Mouse (Mus musculus): ENCODE results near the gene Hs3st3b1. TPM values are rescaled to one million over a fixed set of nuclear protein-coding genes. Genes with fewer than 3 reads are reported as not detected.

Hs3st3b1 gene
- polyA plus RNA-seq, 1 experiment from 2014 or later, result 14.5 TPM

DNA sequence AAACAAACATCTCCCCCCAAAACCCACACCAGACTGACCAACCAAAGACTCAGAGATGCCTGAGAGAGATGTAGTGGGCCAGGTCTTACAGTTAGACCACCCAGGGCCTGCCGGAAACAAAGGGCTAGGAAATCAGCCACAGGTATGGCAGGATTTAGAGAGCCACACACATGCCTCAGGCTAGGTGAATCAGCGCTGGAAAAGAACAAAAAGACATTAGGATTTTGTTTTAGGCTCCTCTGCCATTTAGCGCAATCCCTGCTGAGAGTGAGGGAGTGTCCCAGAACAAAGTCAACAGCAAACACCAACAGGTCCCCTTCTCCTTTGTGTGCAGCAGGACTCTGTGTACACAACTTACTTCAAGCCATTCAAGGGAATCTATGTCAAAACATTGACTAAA lies 14.6 kb upstream of the Hs3st3b1 start:
- H3K9ac ChIP-seq (ENCODE audit: low read depth, low read length), result no peak overlapping the region
- ATAC-seq (ENCODE audit: low read depth), result no peak
- H3K27ac ChIP-seq (ENCODE audit: low read length), result no peak overlapping the region
- H3K4me3 ChIP-seq (ENCODE audit: low read depth, low read length), result no peak overlapping the region
- no peaks in the 10 kb centered on the region for H3K36me3 ChIP-seq (ENCODE audit: control insufficient read depth, insufficient read depth)
- H3K27me3 ChIP-seq (ENCODE audit: control insufficient read depth, insufficient read depth, low read depth, low read length), result no peaks in the 10 kb centered on the region
- H3K9me3 ChIP-seq (replicated peaks; ENCODE audit: control insufficient read depth, low read length), result no peaks in the 10 kb centered on the region
- WGBS (ENCODE audit: insufficient replicate concordance), result 52% methylated on average over 3 of the region's 3 CpGs
- no peak overlapping the region for H3K4me2 ChIP-seq (ENCODE audit: low read depth, low read length)
- no peaks in the 10 kb centered on the region for H3K4me1 ChIP-seq (ENCODE audit: control insufficient read depth, low read depth, low read length)

DNA sequence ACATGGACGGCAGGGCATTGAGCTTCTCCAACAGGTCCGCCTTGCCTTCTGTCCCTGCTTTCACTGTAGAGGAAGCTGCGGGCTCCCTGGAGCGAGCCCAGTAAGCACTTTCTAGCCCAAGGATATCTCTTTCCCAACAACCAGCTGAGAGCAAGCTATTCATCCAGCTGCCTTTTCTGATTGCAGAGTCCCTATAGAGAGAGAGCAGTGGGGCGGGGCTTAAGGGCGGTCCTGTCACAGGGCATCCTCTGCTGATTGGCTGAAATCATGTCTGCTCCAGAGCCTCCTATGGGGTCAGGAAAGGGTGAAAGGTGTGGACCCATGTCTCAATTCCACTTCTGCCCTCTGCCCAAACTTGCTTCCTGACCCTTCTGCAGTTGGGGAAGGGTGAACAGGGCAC lies 4.8 kb upstream of the Hs3st3b1 start:
- no peak overlapping the region for H3K27ac ChIP-seq (ENCODE audit: low read length)
- no peak overlapping the region for H3K4me2 ChIP-seq (ENCODE audit: low read depth, low read length)
- H3K9ac ChIP-seq (ENCODE audit: low read depth, low read length), result no peak overlapping the region
- 60% methylated on average over 6 of the region's 6 CpGs for WGBS (ENCODE audit: insufficient replicate concordance)
- ATAC-seq (ENCODE audit: low read depth), result no peak
- H3K9me3 ChIP-seq (replicated peaks; ENCODE audit: control insufficient read depth, low read length), result no peaks in the 10 kb centered on the region
- H3K27me3 ChIP-seq (ENCODE audit: control insufficient read depth, insufficient read depth, low read depth, low read length), result peaks cover 44% of the 10 kb centered on the region
- H3K36me3 ChIP-seq (ENCODE audit: control insufficient read depth, insufficient read depth), result no peaks in the 10 kb centered on the region
- H3K4me3 ChIP-seq (ENCODE audit: low read depth, low read length), result no peak overlapping the region
- H3K4me1 ChIP-seq (ENCODE audit: control insufficient read depth, low read depth, low read length), result peaks cover 10% of the 10 kb centered on the region

DNA sequence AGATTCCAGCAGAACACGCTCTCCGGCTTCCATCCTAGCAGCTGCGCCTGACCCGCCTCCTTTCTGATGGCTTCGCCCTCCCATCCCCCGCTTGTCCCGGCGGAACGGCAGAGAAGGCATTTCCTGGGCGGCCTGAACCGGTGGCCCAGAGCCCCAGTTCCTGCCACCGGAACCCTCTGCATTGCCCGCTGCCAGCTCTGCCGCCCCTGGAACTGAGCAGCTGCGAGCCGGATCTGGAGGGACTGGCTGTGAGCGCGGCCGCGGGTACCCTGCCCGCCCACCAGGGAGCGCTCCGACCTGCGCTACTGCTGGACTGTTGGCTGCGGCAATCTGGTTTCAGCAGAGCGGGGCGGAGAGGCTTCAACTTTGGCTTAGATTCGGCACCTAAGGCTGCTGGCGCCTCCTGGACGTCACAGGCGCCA lies 3.1 kb upstream of the Hs3st3b1 start:
- WGBS (ENCODE audit: insufficient replicate concordance), result 1% methylated on average over 31 of the region's 31 CpGs
- no peak overlapping the region for H3K9ac ChIP-seq (ENCODE audit: low read depth, low read length)
- no peaks in the 10 kb centered on the region for H3K36me3 ChIP-seq (ENCODE audit: control insufficient read depth, insufficient read depth)
- peak; percentile 17; the same call in 1 of the 2 replicates for ATAC-seq (ENCODE audit: low read depth)
- no peak overlapping the region for H3K27ac ChIP-seq (ENCODE audit: low read length)
- H3K4me2 ChIP-seq (ENCODE audit: low read depth, low read length), result peak overlapping the region; percentile 53
- peak overlapping the region; percentile 46 for H3K4me3 ChIP-seq (ENCODE audit: low read depth, low read length)
- H3K4me1 ChIP-seq (ENCODE audit: control insufficient read depth, low read depth, low read length), result peaks cover 10% of the 10 kb centered on the region
- H3K27me3 ChIP-seq (ENCODE audit: control insufficient read depth, insufficient read depth, low read depth, low read length), result peaks cover 61% of the 10 kb centered on the region
- H3K9me3 ChIP-seq (replicated peaks; ENCODE audit: control insufficient read depth, low read length), result no peaks in the 10 kb centered on the region

DNA sequence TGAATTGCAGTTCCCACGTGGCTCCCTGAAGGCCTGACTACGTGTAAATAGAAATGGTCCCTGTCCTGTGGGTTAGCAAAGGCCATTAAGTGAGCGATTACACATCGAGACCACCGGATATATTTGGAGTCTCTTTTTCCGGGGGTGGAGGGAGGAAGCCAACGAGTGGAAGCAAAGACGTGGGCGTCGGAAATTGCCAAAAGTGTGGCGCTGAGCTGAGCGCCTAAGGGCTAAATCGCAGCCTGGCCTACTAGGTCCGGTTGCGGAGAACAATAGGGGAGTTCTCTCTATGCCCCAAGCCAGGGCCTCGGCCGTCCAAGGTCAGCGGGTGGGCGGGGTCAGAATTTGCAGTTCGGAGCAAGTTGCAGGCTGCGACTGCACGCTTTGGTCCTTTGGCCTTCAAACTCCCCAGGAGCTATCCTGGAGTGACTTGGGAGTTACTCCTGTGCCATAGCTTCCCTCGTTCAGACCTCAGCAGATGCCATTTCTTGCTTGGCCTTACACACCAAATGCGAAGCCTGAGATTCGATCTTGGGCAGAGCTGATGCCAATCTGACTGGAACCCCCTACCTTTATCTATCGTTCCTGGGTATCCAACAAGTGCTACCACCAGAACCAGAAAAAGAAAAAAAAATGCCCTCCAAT lies 2.3 kb upstream of the Hs3st3b1 start:
- Histone ChIP-seq H3K9ac (ENCODE audit: low read depth, low read length) (no peak overlapping the region), H3K4me1 (ENCODE audit: control insufficient read depth, low read depth, low read length) (peaks cover 10% of the 10 kb centered on the region), H3K27ac (ENCODE audit: low read length) (no peak overlapping the region), H3K27me3 (ENCODE audit: control insufficient read depth, insufficient read depth, low read depth, low read length) (peaks cover 69% of the 10 kb centered on the region), H3K36me3 (ENCODE audit: control insufficient read depth, insufficient read depth) (no peaks in the 10 kb centered on the region), H3K4me3 (ENCODE audit: low read depth, low read length) (no peak overlapping the region), H3K4me2 (ENCODE audit: low read depth, low read length) (no peak overlapping the region), H3K9me3 (replicated peaks; ENCODE audit: control insufficient read depth, low read length) (no peaks in the 10 kb centered on the region)
- ATAC-seq (ENCODE audit: low read depth), result no peak
- 4% methylated on average over 26 of the region's 26 CpGs for WGBS (ENCODE audit: insufficient replicate concordance)

DNA sequence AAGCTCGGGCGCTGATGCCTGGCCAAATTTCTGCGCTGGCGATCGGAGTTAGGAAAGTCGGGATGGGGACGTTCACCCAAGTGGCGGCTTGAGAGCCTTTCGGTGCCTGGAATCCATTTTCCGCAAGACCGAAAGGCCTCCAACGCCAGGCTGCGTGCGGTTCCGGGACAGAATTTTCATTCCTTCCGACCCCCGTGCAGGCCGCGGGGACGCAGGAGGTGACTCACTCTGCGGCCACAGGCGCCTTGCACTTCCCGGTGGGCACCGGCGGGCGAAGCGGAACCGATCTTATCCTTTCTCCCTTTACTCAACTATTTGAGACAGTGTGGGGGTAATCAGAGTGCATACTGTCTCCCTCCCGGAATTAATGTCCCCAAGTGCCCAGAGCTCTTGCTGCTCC lies 1.3 kb upstream of the Hs3st3b1 start:
- H3K27me3 ChIP-seq (ENCODE audit: control insufficient read depth, insufficient read depth, low read depth, low read length), result peaks cover 79% of the 10 kb centered on the region
- 1% methylated on average over 29 of the region's 29 CpGs for WGBS (ENCODE audit: insufficient replicate concordance)

DNA sequence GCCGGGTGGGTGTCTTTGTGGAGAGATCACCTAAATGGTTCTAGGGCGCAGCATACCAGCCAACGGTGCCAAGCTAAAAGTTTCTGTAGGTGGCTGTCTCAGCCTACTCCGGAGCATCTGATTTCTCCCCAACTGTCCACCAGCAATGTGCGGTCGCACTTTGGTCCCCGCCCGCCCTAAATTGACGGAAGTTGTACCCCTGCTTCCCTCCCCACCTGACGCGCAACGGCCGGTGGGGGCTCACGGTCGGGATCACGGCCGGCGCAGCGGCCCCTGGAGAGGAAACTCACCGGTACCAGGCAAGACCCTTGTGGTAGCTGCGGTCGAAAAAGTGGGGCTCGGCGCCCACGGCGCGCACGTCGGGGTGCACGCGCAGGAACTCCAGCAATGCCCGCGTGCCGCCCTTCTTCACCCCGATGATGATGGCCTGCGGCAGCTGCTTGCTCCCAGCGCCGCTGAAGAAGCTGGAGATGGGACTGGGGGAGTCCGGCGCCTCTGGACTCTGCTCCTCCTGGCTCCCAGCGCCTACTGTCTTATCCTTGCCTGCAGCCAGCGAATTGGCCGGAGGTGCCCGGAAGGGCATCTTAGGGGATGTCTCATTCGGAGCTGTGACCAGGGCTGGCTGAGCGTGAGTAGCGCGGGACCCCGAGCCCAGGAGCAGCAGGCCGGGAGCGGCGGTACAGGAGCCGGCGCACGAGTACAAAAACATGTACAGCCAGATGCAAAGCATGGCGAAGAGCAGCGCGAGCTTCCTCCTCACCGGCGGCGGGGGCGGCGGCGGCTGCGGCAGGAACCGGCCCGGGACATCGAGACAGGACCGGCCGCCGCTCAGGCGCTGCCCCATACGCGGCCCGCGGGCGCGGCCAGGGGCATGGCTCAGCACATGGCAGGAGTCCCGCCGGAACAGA lies 792 bp downstream of the Hs3st3b1 start:
- peaks cover 90% of the 10 kb centered on the region for H3K27me3 ChIP-seq (ENCODE audit: control insufficient read depth, insufficient read depth, low read depth, low read length)

More for the DNA sequence above, 1.3 kb upstream of the Hs3st3b1 start:
- H3K4me1 ChIP-seq (ENCODE audit: control insufficient read depth, low read depth, low read length), result peaks cover 10% of the 10 kb centered on the region
- H3K4me3 ChIP-seq (ENCODE audit: low read depth, low read length), result peak overlapping the region; percentile 35
- H3K36me3 ChIP-seq (ENCODE audit: control insufficient read depth, insufficient read depth), result no peaks in the 10 kb centered on the region
- H3K4me2 ChIP-seq (ENCODE audit: low read depth, low read length), result peak overlapping the region; percentile 54
- no peak overlapping the region for H3K9ac ChIP-seq (ENCODE audit: low read depth, low read length)
- H3K27ac ChIP-seq (ENCODE audit: low read length), result no peak overlapping the region
- no peak for ATAC-seq (ENCODE audit: low read depth)
- no peaks in the 10 kb centered on the region for H3K9me3 ChIP-seq (replicated peaks; ENCODE audit: control insufficient read depth, low read length)

DNA sequence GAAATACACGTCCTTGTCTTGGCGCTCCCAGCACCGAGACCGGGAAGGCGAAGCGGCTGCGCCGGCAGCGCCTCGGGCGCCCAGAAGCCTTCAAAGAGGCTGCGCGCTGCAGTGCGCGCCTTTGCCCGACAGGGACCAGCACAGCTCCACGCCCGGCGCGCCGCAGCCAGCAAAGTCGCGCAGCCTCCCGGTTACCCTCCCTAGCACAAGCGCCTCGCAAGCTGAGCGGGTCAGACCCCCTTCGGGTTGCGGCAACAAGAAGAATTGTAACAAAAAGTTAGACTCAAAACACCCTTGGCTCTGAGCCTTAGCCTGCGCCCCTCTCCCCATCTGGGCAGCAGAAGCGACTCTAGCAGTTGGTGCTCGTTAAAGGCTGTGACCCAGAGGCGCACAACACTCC lies 1.6 kb downstream of the Hs3st3b1 start:
- WGBS (ENCODE audit: insufficient replicate concordance), result under 1% methylated on average over 33 of the region's 33 CpGs
- Histone ChIP-seq H3K27me3 (ENCODE audit: control insufficient read depth, insufficient read depth, low read depth, low read length) (peaks cover 86% of the 10 kb centered on the region), H3K9ac (ENCODE audit: low read depth, low read length) (peak overlapping the region; percentile 66), H3K27ac (ENCODE audit: low read length) (no peak overlapping the region), H3K4me1 (ENCODE audit: control insufficient read depth, low read depth, low read length) (peaks cover 10% of the 10 kb centered on the region), H3K4me3 (ENCODE audit: low read depth, low read length) (peak overlapping the region; percentile 65), H3K9me3 (replicated peaks; ENCODE audit: control insufficient read depth, low read length) (no peaks in the 10 kb centered on the region), H3K36me3 (ENCODE audit: control insufficient read depth, insufficient read depth) (no peaks in the 10 kb centered on the region), H3K4me2 (ENCODE audit: low read depth, low read length) (peak overlapping the region; percentile 38)
- no peak for ATAC-seq (ENCODE audit: low read depth)

More for the DNA sequence above, 792 bp downstream of the Hs3st3b1 start:
- H3K4me3 ChIP-seq (ENCODE audit: low read depth, low read length), result peak overlapping the region; percentile 65
- H3K27ac ChIP-seq (ENCODE audit: low read length), result peak overlapping the region; percentile 64
- H3K4me1 ChIP-seq (ENCODE audit: control insufficient read depth, low read depth, low read length), result peaks cover 10% of the 10 kb centered on the region
- no peak for ATAC-seq (ENCODE audit: low read depth)
- no peaks in the 10 kb centered on the region for H3K9me3 ChIP-seq (replicated peaks; ENCODE audit: control insufficient read depth, low read length)
- H3K36me3 ChIP-seq (ENCODE audit: control insufficient read depth, insufficient read depth), result no peaks in the 10 kb centered on the region
- H3K9ac ChIP-seq (ENCODE audit: low read depth, low read length), result peak overlapping the region; percentile 66
- 1% methylated on average over 79 of the region's 80 CpGs for WGBS (ENCODE audit: insufficient replicate concordance)
- H3K4me2 ChIP-seq (ENCODE audit: low read depth, low read length), result peak overlapping the region; percentile 38

DNA sequence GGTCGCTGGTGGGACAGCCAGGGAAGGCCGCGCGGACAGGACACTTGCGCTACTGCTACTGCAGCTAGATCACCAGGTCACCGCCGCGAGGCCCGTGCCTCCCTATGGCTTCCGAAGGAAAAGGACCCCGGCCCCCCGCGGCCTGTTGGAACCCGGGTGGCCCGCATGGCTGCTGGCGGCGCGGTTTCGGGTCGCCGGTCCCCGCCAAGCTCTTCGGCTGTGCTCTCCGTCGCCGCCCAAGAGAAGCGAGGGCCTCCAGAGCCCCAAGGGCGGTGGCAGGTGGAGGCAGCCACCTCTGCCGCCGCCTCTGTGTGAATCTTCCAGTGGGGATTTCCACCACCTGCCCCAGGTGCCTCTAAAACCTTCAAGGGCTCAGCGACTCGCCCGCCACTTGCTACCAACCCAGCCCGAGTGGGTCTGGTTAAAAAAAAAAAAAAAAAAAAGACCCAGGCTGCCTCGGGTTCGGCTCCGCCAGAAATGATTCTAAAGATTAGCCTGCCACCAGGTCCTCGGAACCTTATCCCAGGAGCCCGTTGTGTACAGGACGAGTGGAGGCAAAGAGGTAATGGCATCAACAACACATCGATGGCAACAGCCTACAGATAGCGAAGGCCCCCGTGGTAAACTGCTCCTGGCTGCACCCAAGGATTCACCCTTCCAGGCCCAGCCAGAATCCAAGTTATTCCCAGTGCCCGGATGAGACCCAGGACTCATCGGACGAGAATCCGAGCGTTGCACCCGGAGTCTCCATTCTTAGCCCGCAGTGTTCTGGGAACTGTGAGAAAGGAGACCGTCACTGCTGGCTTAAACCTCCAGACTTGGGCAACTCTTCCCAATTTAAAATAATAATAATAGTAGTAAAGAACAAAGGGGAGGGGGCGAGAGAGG lies 2.6 kb downstream of the Hs3st3b1 start:
- peaks cover 8% of the 10 kb centered on the region for H3K4me1 ChIP-seq (ENCODE audit: control insufficient read depth, low read depth, low read length)
- H3K27ac ChIP-seq (ENCODE audit: low read length), result peak overlapping the region; percentile 58
- peak overlapping the region; percentile 65 for H3K4me3 ChIP-seq (ENCODE audit: low read depth, low read length)
- peak overlapping the region; percentile 38 for H3K4me2 ChIP-seq (ENCODE audit: low read depth, low read length)
- WGBS (ENCODE audit: insufficient replicate concordance), result 3% methylated on average over 52 of the region's 52 CpGs
- no peak for ATAC-seq (ENCODE audit: low read depth)
- peaks cover 75% of the 10 kb centered on the region for H3K27me3 ChIP-seq (ENCODE audit: control insufficient read depth, insufficient read depth, low read depth, low read length)
- no peaks in the 10 kb centered on the region for H3K36me3 ChIP-seq (ENCODE audit: control insufficient read depth, insufficient read depth)
- no peaks in the 10 kb centered on the region for H3K9me3 ChIP-seq (replicated peaks; ENCODE audit: control insufficient read depth, low read length)
- H3K9ac ChIP-seq (ENCODE audit: low read depth, low read length), result peak overlapping the region; percentile 66

All from liver, embryonic 16.5 days (tissue).